Mouse (Mus musculus): ENCODE results near the gene Laptm5. TPM values are rescaled to one million over a fixed set of nuclear protein-coding genes. Genes with fewer than 3 reads are reported as not detected.

The Laptm5 gene
- total and polyA plus RNA-seq, 2 experiments from 2014 or later: 25.5 to 34.3 TPM

DNA sequence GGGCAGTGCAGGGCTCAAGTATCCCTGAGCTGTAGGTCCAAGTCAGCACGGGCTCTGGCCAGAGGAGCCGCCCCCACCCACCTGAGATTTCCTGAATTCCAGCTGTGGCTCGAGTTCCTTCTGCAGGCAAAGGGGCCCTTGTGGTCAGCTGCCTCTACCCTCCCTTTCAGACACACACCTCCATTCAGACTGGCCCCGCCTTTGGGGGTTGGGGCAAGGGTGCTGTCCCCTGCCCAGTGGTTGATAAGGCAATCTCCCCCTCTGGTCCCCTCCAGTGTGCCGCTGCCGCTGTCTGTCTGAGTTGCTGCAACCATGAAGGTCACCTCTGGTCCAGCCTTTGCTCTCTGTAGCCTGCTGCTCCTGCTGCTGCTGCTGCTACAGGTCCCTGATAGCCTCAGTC lies 31.2 kb downstream of the Laptm5 start, which contains the start of gene Matn1:
Matn1 (plus strand) TSS at position 274 of the 400 bp plus-strand sequence.
- H3K36me3 ChIP-seq (ENCODE audit: insufficient read depth): no peaks in the 10 kb centered on the region
- H3K4me1 ChIP-seq (ENCODE audit: insufficient read depth): no peaks in the 10 kb centered on the region
- WGBS: 47% methylated on average over 6 of the region's 6 CpGs
- H3K4me3 ChIP-seq (ENCODE audit: low read depth, low read length): no peak within 1 kb of the TSS
- no peak within 1 kb of the TSS for H3K27ac ChIP-seq (ENCODE audit: low read depth, low read length)
- H3K27me3 ChIP-seq (ENCODE audit: insufficient read depth, low read length): no peaks in the 10 kb centered on the region
- no peak for TF ChIP-seq CTCF (IDR thresholded peaks at IDR 0.05; ENCODE audit: low read depth)
- no peak within 1 kb of the TSS for H3K4me2 ChIP-seq (ENCODE audit: low read depth)
- DNase-seq (no peak), ATAC-seq (no peak)
- no peaks in the 10 kb centered on the region for H3K9me3 ChIP-seq (ENCODE audit: low read length)
- H3K9ac ChIP-seq: no peak within 1 kb of the TSS

DNA sequence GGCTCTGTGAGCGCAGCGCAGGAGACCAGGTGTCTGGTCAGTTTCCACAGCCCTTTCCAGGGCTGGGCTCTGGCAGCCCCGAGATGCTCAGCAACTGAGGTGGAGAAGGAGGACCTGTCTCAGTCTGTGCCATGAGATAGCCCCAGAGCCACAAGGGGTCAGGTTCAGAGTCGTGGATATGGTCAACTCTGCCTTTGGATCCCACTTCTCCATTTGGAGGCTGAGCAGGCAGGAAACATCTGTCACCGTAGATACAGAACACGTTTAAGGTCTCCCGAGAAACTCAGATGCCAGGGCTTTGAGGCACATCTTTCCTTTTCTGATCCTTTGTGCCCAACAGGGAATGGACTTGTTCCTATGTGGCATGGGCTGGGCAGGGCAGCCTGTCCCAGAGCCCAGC lies 31.9 kb downstream of the Laptm5 start:
- no peaks in the 10 kb centered on the region for H3K4me1 ChIP-seq (ENCODE audit: insufficient read depth)
- no peak for TF ChIP-seq CTCF (IDR thresholded peaks at IDR 0.05; ENCODE audit: low read depth)
- DNase-seq: no peak
- H3K27me3 ChIP-seq (ENCODE audit: insufficient read depth, low read length): no peaks in the 10 kb centered on the region
- no peak overlapping the region for H3K4me2 ChIP-seq (ENCODE audit: low read depth)
- no peak overlapping the region for H3K9ac ChIP-seq
- no peak overlapping the region for H3K27ac ChIP-seq (ENCODE audit: low read depth, low read length)
- no peaks in the 10 kb centered on the region for H3K36me3 ChIP-seq (ENCODE audit: insufficient read depth)
- no peak overlapping the region for H3K4me3 ChIP-seq (ENCODE audit: low read depth, low read length)
- WGBS: 86% methylated on average over 7 of the region's 7 CpGs
- H3K9me3 ChIP-seq (ENCODE audit: low read length): no peaks in the 10 kb centered on the region
- no peak for ATAC-seq

DNA sequence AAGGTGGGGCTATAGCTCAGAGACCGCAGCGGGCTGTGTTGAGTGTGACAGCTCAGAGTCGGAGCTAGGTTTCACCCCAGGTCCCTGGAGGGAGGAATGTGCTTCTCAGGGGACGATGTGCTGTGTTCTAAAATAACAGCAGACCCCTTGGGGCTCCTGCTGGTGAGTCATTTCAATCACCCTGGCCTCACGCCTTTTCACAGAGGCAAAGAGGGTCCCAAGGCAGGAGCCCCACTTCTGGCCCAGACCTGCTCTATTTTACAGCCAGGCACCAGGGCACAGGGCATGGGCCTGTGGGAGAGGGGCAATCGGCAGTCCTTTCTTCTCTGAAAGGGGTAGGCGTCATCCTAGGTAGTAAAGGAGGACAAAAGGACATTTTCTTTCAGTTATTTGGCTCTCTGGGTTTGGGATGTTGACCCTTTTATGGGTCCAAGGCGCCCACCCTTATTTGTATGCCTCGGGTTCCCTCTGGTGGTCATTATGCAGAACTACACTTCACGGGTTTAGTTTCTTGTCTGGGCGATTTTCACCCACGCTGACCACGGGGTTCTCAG lies 34.2 kb downstream of the Laptm5 start:
- H3K9me3 ChIP-seq (ENCODE audit: low read length): no peaks in the 10 kb centered on the region
- peak; percentile 87 for TF ChIP-seq CTCF (IDR thresholded peaks at IDR 0.05; ENCODE audit: low read depth)
- ATAC-seq (peak; percentile 20; the same call in 1 of the 2 replicates), DNase-seq (peak; percentile 73)
- H3K36me3 ChIP-seq (ENCODE audit: insufficient read depth): no peaks in the 10 kb centered on the region
- no peaks in the 10 kb centered on the region for H3K4me1 ChIP-seq (ENCODE audit: insufficient read depth)
- no peak overlapping the region for H3K9ac ChIP-seq
- H3K27me3 ChIP-seq (ENCODE audit: insufficient read depth, low read length): no peaks in the 10 kb centered on the region
- 25% methylated on average over 13 of the region's 13 CpGs for whole genome bisulfite sequencing
- no peak overlapping the region for H3K4me2 ChIP-seq (ENCODE audit: low read depth)
- no peak overlapping the region for H3K27ac ChIP-seq (ENCODE audit: low read depth, low read length)
- no peak overlapping the region for H3K4me3 ChIP-seq (ENCODE audit: low read depth, low read length)

DNA sequence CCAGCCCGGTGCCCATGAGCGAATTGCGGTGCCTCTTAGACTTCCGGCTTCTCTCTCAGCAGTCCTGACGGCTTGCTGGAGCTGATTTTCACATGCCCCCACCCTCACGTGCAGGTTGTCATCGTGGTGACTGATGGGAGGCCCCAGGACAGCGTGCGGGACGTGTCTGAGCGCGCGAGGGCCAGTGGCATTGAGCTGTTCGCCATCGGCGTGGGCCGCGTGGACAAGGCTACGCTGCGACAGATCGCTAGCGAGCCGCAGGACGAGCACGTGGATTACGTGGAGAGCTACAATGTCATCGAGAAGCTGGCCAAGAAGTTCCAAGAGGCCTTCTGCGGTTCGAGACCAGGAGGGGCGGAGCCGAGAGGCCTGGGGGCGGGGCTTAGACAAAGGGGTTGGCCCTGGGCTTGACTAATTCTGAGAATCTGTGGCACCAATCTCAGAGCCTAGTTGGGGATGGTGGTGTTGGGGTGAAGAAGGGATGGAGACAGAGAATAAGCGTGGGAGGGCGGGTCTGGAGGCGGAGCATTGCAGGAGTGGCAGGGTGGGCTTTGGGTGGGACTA lies 37.0 kb downstream of the Laptm5 start:
- Histone ChIP-seq H3K27me3 (ENCODE audit: insufficient read depth, low read length) (no peaks in the 10 kb centered on the region), H3K36me3 (ENCODE audit: insufficient read depth) (no peaks in the 10 kb centered on the region), H3K4me2 (ENCODE audit: low read depth) (no peak overlapping the region), H3K9me3 (ENCODE audit: low read length) (no peaks in the 10 kb centered on the region), H3K4me1 (ENCODE audit: insufficient read depth) (no peaks in the 10 kb centered on the region), H3K9ac (no peak overlapping the region), H3K27ac (ENCODE audit: low read depth, low read length) (no peak overlapping the region), H3K4me3 (ENCODE audit: low read depth, low read length) (no peak overlapping the region)
- DNase-seq (no peak), ATAC-seq (no peak)
- WGBS: 85% methylated on average over 35 of the region's 35 CpGs
- no peak for TF ChIP-seq CTCF (IDR thresholded peaks at IDR 0.05; ENCODE audit: low read depth)

DNA sequence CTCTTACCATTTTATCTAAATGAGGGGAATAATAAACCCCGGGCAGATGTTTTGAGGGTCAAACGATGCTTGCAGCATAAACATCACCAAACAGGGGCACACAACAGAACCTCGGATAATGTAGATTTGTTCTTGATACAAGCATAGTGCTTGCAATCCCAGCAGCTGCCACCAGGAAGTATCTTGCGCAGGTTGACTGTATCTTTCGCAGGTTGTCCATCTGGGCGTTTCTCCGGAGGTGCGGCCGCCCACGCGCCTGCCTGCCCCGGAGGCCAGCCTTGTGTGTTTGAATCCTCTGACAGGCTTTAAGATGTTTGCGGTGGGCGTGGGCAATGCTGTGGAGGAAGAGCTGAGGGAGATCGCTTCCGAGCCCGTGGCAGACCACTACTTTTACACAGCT lies 39.6 kb downstream of the Laptm5 start:
- H3K4me3 ChIP-seq (ENCODE audit: low read depth, low read length): no peak overlapping the region
- H3K9me3 ChIP-seq (ENCODE audit: low read length): no peaks in the 10 kb centered on the region
- WGBS: 51% methylated on average over 17 of the region's 17 CpGs
- no peaks in the 10 kb centered on the region for H3K36me3 ChIP-seq (ENCODE audit: insufficient read depth)
- ATAC-seq (no peak), DNase-seq (no peak)
- H3K27me3 ChIP-seq (ENCODE audit: insufficient read depth, low read length): no peaks in the 10 kb centered on the region
- H3K27ac ChIP-seq (ENCODE audit: low read depth, low read length): no peak overlapping the region
- TF ChIP-seq CTCF (IDR thresholded peaks at IDR 0.05; ENCODE audit: low read depth): peak; percentile 61
- H3K9ac ChIP-seq: no peak overlapping the region
- no peaks in the 10 kb centered on the region for H3K4me1 ChIP-seq (ENCODE audit: insufficient read depth)
- H3K4me2 ChIP-seq (ENCODE audit: low read depth): no peak overlapping the region

DNA sequence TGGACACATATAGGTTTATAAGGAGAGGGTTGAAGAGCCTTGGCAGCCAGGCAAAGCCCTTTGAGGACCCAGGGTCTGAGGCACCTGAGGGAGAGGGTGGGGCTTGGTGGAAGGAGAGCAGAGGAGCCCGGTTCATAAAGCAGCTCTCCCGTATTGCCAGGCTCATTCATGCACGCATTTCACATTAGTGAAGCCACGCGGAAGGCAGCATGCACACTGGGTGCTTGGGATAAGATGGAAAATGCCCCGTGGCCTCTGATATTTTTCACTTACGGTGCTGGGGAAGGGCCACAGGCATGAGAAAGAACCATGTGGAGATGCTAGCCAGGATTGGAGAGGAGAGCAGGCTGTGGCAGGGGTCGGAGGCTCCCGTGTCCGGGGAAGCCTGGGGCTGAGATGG lies 44.2 kb downstream of the Laptm5 start:
- ATAC-seq (no peak), DNase-seq (no peak)
- Histone ChIP-seq H3K27ac (ENCODE audit: low read depth, low read length) (no peak overlapping the region), H3K36me3 (ENCODE audit: insufficient read depth) (no peaks in the 10 kb centered on the region), H3K4me1 (ENCODE audit: insufficient read depth) (no peaks in the 10 kb centered on the region), H3K9ac (no peak overlapping the region), H3K4me2 (ENCODE audit: low read depth) (no peak overlapping the region), H3K9me3 (ENCODE audit: low read length) (no peaks in the 10 kb centered on the region), H3K27me3 (ENCODE audit: insufficient read depth, low read length) (no peaks in the 10 kb centered on the region), H3K4me3 (ENCODE audit: low read depth, low read length) (no peak overlapping the region)
- 55% methylated on average over 10 of the region's 10 CpGs for WGBS
- TF ChIP-seq CTCF (IDR thresholded peaks at IDR 0.05; ENCODE audit: low read depth): no peak

DNA sequence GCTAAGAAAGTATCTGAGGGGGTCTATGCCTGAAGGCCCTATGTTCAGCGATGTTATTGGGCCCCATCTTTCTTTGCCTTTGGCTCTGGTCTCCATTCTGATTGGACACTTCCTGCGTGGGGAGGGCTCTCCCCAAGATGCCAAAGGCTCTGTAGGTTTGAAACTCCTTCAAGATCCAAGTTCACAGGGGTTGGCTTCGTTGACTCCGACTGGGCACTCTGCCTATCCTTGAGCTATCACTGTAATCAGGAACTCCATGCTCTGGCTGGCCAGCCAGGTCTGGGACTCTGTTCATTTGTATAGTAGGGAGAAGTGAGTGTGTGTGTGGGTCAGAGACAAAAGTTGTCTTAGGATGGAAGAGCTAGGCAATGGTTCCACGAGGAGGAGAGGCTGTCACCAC lies 45.9 kb downstream of the Laptm5 start:
- H3K4me2 ChIP-seq (ENCODE audit: low read depth): no peak overlapping the region
- 65% methylated on average over 5 of the region's 5 CpGs for WGBS
- no peaks in the 10 kb centered on the region for H3K27me3 ChIP-seq (ENCODE audit: insufficient read depth, low read length)
- H3K4me3 ChIP-seq (ENCODE audit: low read depth, low read length): no peak overlapping the region
- no peak for TF ChIP-seq CTCF (IDR thresholded peaks at IDR 0.05; ENCODE audit: low read depth)
- no peaks in the 10 kb centered on the region for H3K36me3 ChIP-seq (ENCODE audit: insufficient read depth)
- H3K9me3 ChIP-seq (ENCODE audit: low read length): no peaks in the 10 kb centered on the region
- DNase-seq (no peak), ATAC-seq (no peak)
- H3K9ac ChIP-seq: no peak overlapping the region
- no peaks in the 10 kb centered on the region for H3K4me1 ChIP-seq (ENCODE audit: insufficient read depth)
- no peak overlapping the region for H3K27ac ChIP-seq (ENCODE audit: low read depth, low read length)

All from forebrain, postnatal 0 days (tissue).